Mouse (Mus musculus) hindbrain, embryonic 10.5 days (tissue): Measurements from ENCODE around the gene Trpc4. TPM values are rescaled to one million over a fixed set of nuclear protein-coding genes. Genes with fewer than 3 reads are reported as not detected.

Source experiments
- DNase-seq: peaks from one replicate; pipeline ENCODE4 v3.0.0-alpha.2; 2017; ENCODE audit warnings: low spot score
- H3K27ac ChIP-seq: fragments of 300-500 bp; sonication (generic); 2 replicates; pipeline ENCODE4 v1.5.1; 2016; ENCODE audit warnings: mild to moderate bottlenecking, moderate library complexity
- H3K27me3 ChIP-seq: fragments of 300-500 bp; sonication (generic); 2 replicates; pipeline ENCODE4 v1.6.1; 2016; ENCODE audit warnings: mild to moderate bottlenecking; ENCODE audit not compliant: poor library complexity, insufficient read depth, severe bottlenecking
- H3K36me3 ChIP-seq: fragments of 300-500 bp; sonication (generic); 2 replicates; pipeline ENCODE4 v1.6.1; 2016; ENCODE audit warnings: mild to moderate bottlenecking, moderate library complexity
- H3K4me1 ChIP-seq: fragments of 300-500 bp; sonication (generic); replicated peaks from 2 replicates; pipeline ENCODE4 v1.6.1; 2016; ENCODE audit warnings: mild to moderate bottlenecking
- H3K4me3 ChIP-seq: fragments of 300-500 bp; sonication (generic); 2 replicates; pipeline ENCODE4 v1.5.1; 2016; ENCODE audit warnings: mild to moderate bottlenecking, moderate library complexity
- H3K9me3 ChIP-seq: fragments of 300-500 bp; sonication (generic); 2 replicates; pipeline ENCODE4 v1.6.1; 2016; ENCODE audit warnings: mild to moderate bottlenecking, moderate library complexity
- WGBS: fragments of 180-500 bp; shearing (Covaris S2); methylation state at CpG from one replicate; pipeline ENCODE4 v1.1.7; 2016; 5-methylcytosine and 5-hydroxymethylcytosine counted together
- polyA plus RNA-seq: library from polyadenylated mRNA; unstranded; fragments of >200 nt; fragmentation: Nextera tagmentation; extraction: Ambion mirVana; gene quantifications from 2 replicates; pipeline ENCODE4 v1.2.1, GENCODE M21; 2016

Gene Trpc4
- polyA plus RNA-seq, 1 experiment from 2014 or later: 0.41 TPM

GRCm38 (mm10) chr3:54314055-54314454 lies 158.2 kb downstream of the Trpc4 start:
- H3K27me3 ChIP-seq: no peaks in the 10 kb centered on the region
- no peaks in the 10 kb centered on the region for H3K36me3 ChIP-seq
- 95% methylated on average over 2 of the region's 2 CpGs for WGBS
- no peak overlapping the region for H3K4me3 ChIP-seq
- no peaks in the 10 kb centered on the region for H3K9me3 ChIP-seq
- no peak overlapping the region for H3K27ac ChIP-seq
- H3K4me1 ChIP-seq: peaks cover 6% of the 10 kb centered on the region; the same call in 1 of the 2 replicates
- no peak for DNase-seq

GRCm38 (mm10) chr3:54352891-54353652 lies 197.2 kb downstream of the Trpc4 start:
- Histone ChIP-seq H3K9me3 (no peaks in the 10 kb centered on the region), H3K4me3 (no peak overlapping the region), H3K27me3 (no peaks in the 10 kb centered on the region), H3K4me1 (no peaks in the 10 kb centered on the region), H3K36me3 (no peaks in the 10 kb centered on the region), H3K27ac (no peak overlapping the region)
- 32% methylated on average over 9 of the region's 9 CpGs for WGBS
- peak; percentile 61 for DNase-seq

- 70% methylated on average over 3 of the region's 3 CpGs for WGBS
- no peak overlapping the region for H3K27ac ChIP-seq
- peak; percentile 7 for DNase-seq
Measured at GRCm38 (mm10) chr3:54357561-54357960, 201.7 kb downstream of the Trpc4 start.

GRCm38 (mm10) chr3:54358463-54359189 lies 202.8 kb downstream of the Trpc4 start:
- DNase-seq: peak; percentile 22
- WGBS: 66% methylated on average over 15 of the region's 15 CpGs

More at GRCm38 (mm10) chr3:54357561-54357960, 201.7 kb downstream of the Trpc4 start:
- no peaks in the 10 kb centered on the region for H3K9me3 ChIP-seq
- no peaks in the 10 kb centered on the region for H3K27me3 ChIP-seq
- no peaks in the 10 kb centered on the region for H3K36me3 ChIP-seq
- peaks cover 8% of the 10 kb centered on the region; the same call in 1 of the 2 replicates for H3K4me1 ChIP-seq
- H3K4me3 ChIP-seq: no peak overlapping the region

GRCm38 (mm10) chr3:54360897-54361296 lies 205.1 kb downstream of the Trpc4 start, which contains the start of gene Postn:
Postn (plus strand) TSS chr3:54361109.
- Histone ChIP-seq H3K9me3 (no peaks in the 10 kb centered on the region), H3K4me1 (peaks cover 8% of the 10 kb centered on the region; the same call in 1 of the 2 replicates), H3K27ac (0 out of 2 replicates have a peak within 1 kb of the TSS, but pooled peaks have one; percentile 8), H3K36me3 (no peaks in the 10 kb centered on the region), H3K27me3 (no peaks in the 10 kb centered on the region), H3K4me3 (no peak within 1 kb of the TSS)
- WGBS: 53% methylated on average over 6 of the region's 6 CpGs
- no peak for DNase-seq

More at GRCm38 (mm10) chr3:54358463-54359189, 202.8 kb downstream of the Trpc4 start:
- H3K9me3 ChIP-seq: no peaks in the 10 kb centered on the region
- no peak overlapping the region for H3K4me3 ChIP-seq
- H3K27ac ChIP-seq: no peak overlapping the region
- no peaks in the 10 kb centered on the region for H3K27me3 ChIP-seq
- H3K4me1 ChIP-seq: peaks cover 8% of the 10 kb centered on the region; the same call in 1 of the 2 replicates
- H3K36me3 ChIP-seq: no peaks in the 10 kb centered on the region

GRCm38 (mm10) chr3:54361656-54362055 lies 205.8 kb downstream of the Trpc4 start:
- Histone ChIP-seq H3K36me3 (no peaks in the 10 kb centered on the region), H3K27ac (no peak overlapping the region), H3K4me3 (no peak overlapping the region), H3K9me3 (no peaks in the 10 kb centered on the region), H3K27me3 (no peaks in the 10 kb centered on the region), H3K4me1 (peaks cover 8% of the 10 kb centered on the region; the same call in 1 of the 2 replicates)
- DNase-seq: no peak

Other genes with a start within 250 kb of the Trpc4 start
- gene Postn, start 205.1 kb downstream of the Trpc4 start, polyA plus RNA-seq: 13.4 and 14.1 TPM in 2 replicates